Mouse (Mus musculus): ENCODE measurements around the gene Abcb6.
A peak's percentile ranks its signal among the peaks of the same experiment; 100 is the strongest.

The Abcb6 gene

GRCm38 (mm10) chr1:75180105-75180590 lies at the start of gene Abcb6:
TSS of gene Abcb6 (minus strand) at chr1:75180392.
- peak; percentile 97 for DNase-seq (ENCODE audit: low read depth, low spot score)

- DNase-seq (ENCODE audit: low read depth, low spot score), result no peak
These were observed 49.0 kb upstream of the Abcb6 start for GRCm38 (mm10) chr1:75229158-75229557.

GRCm38 (mm10) chr1:75227653-75228052 lies 47.5 kb upstream of the Abcb6 start:
- DNase-seq (ENCODE audit: low read depth, low spot score), result peak; percentile 82

GRCm38 (mm10) chr1:75226138-75226537 lies 45.9 kb upstream of the Abcb6 start:
- DNase-seq (ENCODE audit: low read depth, low spot score), result no peak

GRCm38 (mm10) chr1:75225473-75225872 lies 45.3 kb upstream of the Abcb6 start:
- no peak for DNase-seq (ENCODE audit: low read depth, low spot score)

- no peak for DNase-seq (ENCODE audit: low read depth, low spot score)
These were observed 43.3 kb upstream of the Abcb6 start for GRCm38 (mm10) chr1:75223532-75223931.

- DNase-seq (ENCODE audit: low read depth, low spot score), result no peak
These were observed 42.7 kb upstream of the Abcb6 start for GRCm38 (mm10) chr1:75222926-75223325.

- no peak for DNase-seq (ENCODE audit: low read depth, low spot score)
These were observed 41.3 kb upstream of the Abcb6 start for GRCm38 (mm10) chr1:75221538-75221937.

- peak; percentile 44 for DNase-seq (ENCODE audit: low read depth, low spot score)
These were observed 39.3 kb upstream of the Abcb6 start, which contains the start of gene Tuba4a for GRCm38 (mm10) chr1:75219531-75219930. TSS of gene Tuba4a (minus strand) at chr1:75219865.

GRCm38 (mm10) chr1:75219078-75219477 lies 38.9 kb upstream of the Abcb6 start:
- peak; percentile 95 for DNase-seq (ENCODE audit: low read depth, low spot score)

GRCm38 (mm10) chr1:75218227-75219001 lies 38.2 kb upstream of the Abcb6 start:
- DNase-seq (ENCODE audit: low read depth, low spot score), result peak; percentile 52

- DNase-seq (ENCODE audit: low read depth, low spot score), result no peak
These were observed 37.7 kb upstream of the Abcb6 start for GRCm38 (mm10) chr1:75217893-75218226.

GRCm38 (mm10) chr1:75216797-75217585 lies 36.8 kb upstream of the Abcb6 start:
- DNase-seq (ENCODE audit: low read depth, low spot score), result no peak

- no peak for DNase-seq (ENCODE audit: low read depth, low spot score)
These were observed 35.6 kb upstream of the Abcb6 start for GRCm38 (mm10) chr1:75215785-75216184.

- no peak for DNase-seq (ENCODE audit: low read depth, low spot score)
These were observed 34.7 kb upstream of the Abcb6 start for GRCm38 (mm10) chr1:75214886-75215285.

- DNase-seq (ENCODE audit: low read depth, low spot score), result peak; percentile 58
These were observed 34.2 kb upstream of the Abcb6 start for GRCm38 (mm10) chr1:75214442-75214841.

GRCm38 (mm10) chr1:75213096-75213495 lies 32.9 kb upstream of the Abcb6 start:
- DNase-seq (ENCODE audit: low read depth, low spot score), result no peak

- DNase-seq (ENCODE audit: low read depth, low spot score), result no peak
These were observed 32.4 kb upstream of the Abcb6 start for GRCm38 (mm10) chr1:75212542-75212941.

- DNase-seq (ENCODE audit: low read depth, low spot score), result no peak
These were observed 31.0 kb upstream of the Abcb6 start for GRCm38 (mm10) chr1:75211141-75211708.

GRCm38 (mm10) chr1:75210136-75211087 lies 30.2 kb upstream of the Abcb6 start, which contains the start of the genes Glb1l and Stk16:
TSS of gene Glb1l (minus strand) at chr1:75210813.
TSS of gene Stk16 (plus strand) at chr1:75210838.
- peak; percentile 97 for DNase-seq (ENCODE audit: low read depth, low spot score)
